In the genomic region with DNA sequence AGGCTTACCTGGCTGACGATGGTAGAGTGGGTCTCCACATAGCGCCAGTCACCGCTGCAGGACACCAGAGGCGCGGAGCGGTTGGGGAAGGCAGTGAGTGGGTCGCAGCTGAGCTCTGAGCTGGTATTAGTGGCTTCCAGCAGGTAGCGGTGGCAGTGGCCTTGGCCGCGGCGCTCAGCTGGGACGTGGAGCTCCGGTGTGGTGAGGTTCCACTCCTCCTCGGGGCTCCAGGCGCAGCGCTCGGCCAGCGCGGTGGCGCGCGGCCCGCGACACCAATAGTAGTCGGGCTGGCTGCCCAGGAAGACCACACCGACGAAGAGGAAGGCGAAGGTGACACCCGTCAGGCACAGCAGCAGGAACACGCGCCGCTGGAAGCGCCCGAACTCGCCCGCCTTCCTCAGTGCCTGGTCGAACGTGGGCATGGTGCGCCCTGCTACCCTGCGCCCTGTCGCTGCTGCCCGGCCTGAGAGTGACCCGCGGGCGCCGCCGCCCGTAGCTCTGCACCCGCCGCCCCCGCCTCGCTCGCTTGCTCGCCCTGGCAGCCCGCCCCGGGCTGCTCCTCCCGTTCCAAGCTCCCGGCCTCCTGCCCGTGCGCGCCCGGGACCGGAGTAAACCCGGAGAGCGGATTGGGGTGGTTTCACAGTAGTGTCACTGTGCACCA, we compare ENCODE assay signal across 8 mouse cellular contexts. TPM values are rescaled to one million over a fixed set of nuclear protein-coding genes. Genes with fewer than 3 reads are reported as not detected.
DNase-seq lines count a peak whose midpoint lies in the region; ATAC-seq and TF ChIP-seq lines count a peak whose summit lies in the region.

No protein-coding gene starts in this region.

- H3K9me3 ChIP-seq in hindbrain, embryonic 16.5 days (ENCODE audit: control insufficient read depth, low read length): no peaks in the 10 kb centered on the region
- no peaks in the 10 kb centered on the region for H3K9me3 ChIP-seq in liver, embryonic 15.5 days (replicated peaks)
- no peaks in the 10 kb centered on the region for H3K9me3 ChIP-seq in neural tube, embryonic 14.5 days (ENCODE audit: control insufficient read depth, low read length)

- ATAC-seq in hindbrain, embryonic 16.5 days: peak; percentile 50; the same call in 1 of the 2 replicates
- ATAC-seq in liver, embryonic 15.5 days (ENCODE audit: insufficient read depth): no peak
- peak; percentile 28; the same call in 1 of the 2 replicates for ATAC-seq in neural tube, embryonic 14.5 days (ENCODE audit: low read depth)
- no peak for ATAC-seq in cerebellum, adult (ENCODE audit: insufficient number of reproducible peaks, low FRiP score, low TSS enrichment)

- TF ChIP-seq CTCF in gastrocnemius, adult 2 months (IDR thresholded peaks at IDR 0.05): no peak

- H3K36me3 ChIP-seq in hindbrain, embryonic 16.5 days (ENCODE audit: control insufficient read depth, insufficient read depth, low read length): no peaks in the 10 kb centered on the region
- H3K36me3 ChIP-seq in liver, embryonic 15.5 days (replicated peaks): no peaks in the 10 kb centered on the region
- no peaks in the 10 kb centered on the region for H3K36me3 ChIP-seq in neural tube, embryonic 14.5 days (ENCODE audit: control insufficient read depth, insufficient read depth, low read length)

- H3K4me2 ChIP-seq in hindbrain, embryonic 16.5 days (ENCODE audit: low read length): peak overlapping the region; percentile 85
- peak overlapping the region; percentile 62 for H3K4me2 ChIP-seq in liver, embryonic 15.5 days
- peak overlapping the region; percentile 51 for H3K4me2 ChIP-seq in neural tube, embryonic 14.5 days (ENCODE audit: low read depth, low read length)

- intact Hi-C loops in gastrocnemius, adult 2 months (cut with DNase I): no loop called here

- H3K27ac ChIP-seq in gastrocnemius, adult 2 months: peak overlapping the region; percentile 70
- no peak overlapping the region for H3K27ac ChIP-seq in hindbrain, embryonic 16.5 days (ENCODE audit: low read depth, low read length)
- no peak overlapping the region for H3K27ac ChIP-seq in liver, embryonic 15.5 days (replicated peaks)
- no peak overlapping the region for H3K27ac ChIP-seq in neural tube, embryonic 14.5 days (ENCODE audit: low read depth, low read length)

- WGBS in hindbrain, embryonic 16.5 days: 2% methylated on average over 59 of the region's 65 CpGs
- under 1% methylated on average over 65 of the region's 65 CpGs for WGBS in liver, embryonic 15.5 days (ENCODE audit: insufficient replicate concordance)
- 2% methylated on average over 49 of the region's 65 CpGs for WGBS in neural tube, embryonic 14.5 days

- DNase-seq in urinary bladder, adult 2 months (ENCODE audit: low spot score): peak; percentile 28
- no peak for DNase-seq in urinary bladder, postnatal 4 days (ENCODE audit: low spot score in 2 of 2)
- DNase-seq in gastrocnemius, adult 2 months: peak; percentile 84
- DNase-seq in left cerebral cortex, adult 11 months (ENCODE audit: low spot score): no peak

- peaks cover 41% of the 10 kb centered on the region for H3K27me3 ChIP-seq in hindbrain, embryonic 16.5 days (replicated peaks; ENCODE audit: control insufficient read depth, insufficient read depth, low read length)
- peaks cover 54% of the 10 kb centered on the region for H3K27me3 ChIP-seq in liver, embryonic 15.5 days
- H3K27me3 ChIP-seq in neural tube, embryonic 14.5 days (ENCODE audit: control insufficient read depth, insufficient read depth, low read length): peaks cover 33% of the 10 kb centered on the region

- H3K4me1 ChIP-seq in hindbrain, embryonic 16.5 days (ENCODE audit: control insufficient read depth, insufficient read depth, low read depth, low read length): peaks cover 4% of the 10 kb centered on the region
- H3K4me1 ChIP-seq in liver, embryonic 15.5 days (replicated peaks): peaks cover 6% of the 10 kb centered on the region; the same call in 1 of the 2 replicates
- no peaks in the 10 kb centered on the region for H3K4me1 ChIP-seq in neural tube, embryonic 14.5 days (ENCODE audit: control insufficient read depth, insufficient read depth, low read length)

- peak overlapping the region; percentile 62 for H3K9ac ChIP-seq in hindbrain, embryonic 16.5 days (ENCODE audit: low read depth, low read length)
- no peak overlapping the region for H3K9ac ChIP-seq in liver, embryonic 15.5 days
- H3K9ac ChIP-seq in neural tube, embryonic 14.5 days (replicated peaks; ENCODE audit: low read depth, low read length): no peak overlapping the region; the same call in 1 of the 2 replicates

- peak overlapping the region; percentile 73 for H3K4me3 ChIP-seq in gastrocnemius, adult 2 months
- peak overlapping the region; percentile 43 for H3K4me3 ChIP-seq in hindbrain, embryonic 16.5 days (ENCODE audit: low read length)
- H3K4me3 ChIP-seq in liver, embryonic 15.5 days (replicated peaks): peak overlapping the region; percentile 33
- peak overlapping the region; percentile 28 for H3K4me3 ChIP-seq in neural tube, embryonic 14.5 days (ENCODE audit: low read depth, low read length)

RNA-seq across cellular contexts. Expression of a gene that starts 0.5 kb away (rescaled TPM):
- polyA plus RNA-seq in urinary bladder, adult 2 months (2012; rRNA removed): 0.74 and 1.1 TPM in 2 replicates
- total RNA-seq in gastrocnemius, adult 2 months (2021): 1 to 10 TPM; 2.0 to 2.1 TPM
- polyA plus RNA-seq in hindbrain, embryonic 16.5 days (2015; fragmentation: Nextera tagmentation; extraction: Ambion mirVana): 1.9 and 2.9 TPM in 2 replicates
- polyA plus RNA-seq in liver, embryonic 15.5 days (2015; fragmentation: Nextera tagmentation; extraction: Ambion mirVana): 0.48 and 0.69 TPM in 2 replicates
- 0.36 and 0.79 TPM in 2 replicates for polyA plus RNA-seq in neural tube, embryonic 14.5 days (2014; fragmentation: Nextera tagmentation; extraction: Ambion mirVana)

Comparison
In these comparisons a context has a peak if more than half of its experiments do, and no peak if none do; other contexts are left out.
1. DNase-seq: peak in urinary bladder, adult 2 months (single experiment) and gastrocnemius, adult 2 months (single experiment); none in urinary bladder, postnatal 4 days (0 of 2) and left cerebral cortex, adult 11 months (single experiment).
2. ATAC-seq: peak in hindbrain, embryonic 16.5 days (single experiment) and neural tube, embryonic 14.5 days (single experiment); none in liver, embryonic 15.5 days (single experiment) and cerebellum, adult (single experiment).
3. Peak in every context shown above with its lines, with median percentiles within 50 percentile points of each other: H3K4me3 ChIP-seq and H3K4me2 ChIP-seq.